In genomic region chr16:7060864-7061263, GRCm38 (mm10) we compare ENCODE assay signal across 13 mouse cellular contexts.
"Had no signal": no experiment of that assay in that cellular context is flagged by ENCODE, and none has a peak within 500 bp of the region (broad histone marks: within the 10 kb centered on the region; RNA-seq: fewer than 3 reads in every experiment).

No protein-coding gene starts in this region.

- H3K9ac ChIP-seq: liver, embryonic 15.5 days; midbrain, embryonic 15.5 days; stomach, embryonic 15.5 days had no signal

- H3K9me3 ChIP-seq: limb, embryonic 10.5 days; liver, embryonic 15.5 days; midbrain, embryonic 15.5 days; stomach, embryonic 15.5 days had no signal

- DNase-seq: kidney, postnatal 10 days; lung, adult 2 months; lung, postnatal 36 days; right cerebral cortex, postnatal 14 days; thymus, adult 2 months; thymus, postnatal 25 days had no signal

- H3K4me2 ChIP-seq: liver, embryonic 11.5 days; liver, embryonic 15.5 days; midbrain, embryonic 15.5 days; stomach, embryonic 15.5 days had no signal

- H3K4me3 ChIP-seq: left cerebral cortex, adult 2 months; limb, embryonic 10.5 days; liver, embryonic 15.5 days; midbrain, embryonic 15.5 days; stomach, embryonic 15.5 days had no signal

- H3K27ac ChIP-seq: left cerebral cortex, adult 2 months; limb, embryonic 10.5 days; liver, embryonic 15.5 days; midbrain, embryonic 15.5 days; stomach, embryonic 15.5 days had no signal

- H3K36me3 ChIP-seq: limb, embryonic 10.5 days; liver, embryonic 15.5 days; midbrain, embryonic 15.5 days; stomach, embryonic 15.5 days had no signal

- H3K27me3 ChIP-seq: liver, embryonic 15.5 days; midbrain, embryonic 15.5 days; stomach, embryonic 15.5 days had no signal

- ATAC-seq: lung, postnatal 0 days; midbrain, embryonic 15.5 days had no signal

- H3K4me1 ChIP-seq: limb, embryonic 10.5 days; liver, embryonic 15.5 days; midbrain, embryonic 15.5 days; stomach, embryonic 15.5 days had no signal
